Mouse (Mus musculus) ovary, postnatal 36 days (tissue): ENCODE measurements around the gene Uqcr11.

Experiments used
- DNase-seq: peaks from one replicate; pipeline ENCODE4 v3.0.0; 2022; ENCODE audit warnings: low spot score, mixed read lengths

Gene Uqcr11

DNA sequence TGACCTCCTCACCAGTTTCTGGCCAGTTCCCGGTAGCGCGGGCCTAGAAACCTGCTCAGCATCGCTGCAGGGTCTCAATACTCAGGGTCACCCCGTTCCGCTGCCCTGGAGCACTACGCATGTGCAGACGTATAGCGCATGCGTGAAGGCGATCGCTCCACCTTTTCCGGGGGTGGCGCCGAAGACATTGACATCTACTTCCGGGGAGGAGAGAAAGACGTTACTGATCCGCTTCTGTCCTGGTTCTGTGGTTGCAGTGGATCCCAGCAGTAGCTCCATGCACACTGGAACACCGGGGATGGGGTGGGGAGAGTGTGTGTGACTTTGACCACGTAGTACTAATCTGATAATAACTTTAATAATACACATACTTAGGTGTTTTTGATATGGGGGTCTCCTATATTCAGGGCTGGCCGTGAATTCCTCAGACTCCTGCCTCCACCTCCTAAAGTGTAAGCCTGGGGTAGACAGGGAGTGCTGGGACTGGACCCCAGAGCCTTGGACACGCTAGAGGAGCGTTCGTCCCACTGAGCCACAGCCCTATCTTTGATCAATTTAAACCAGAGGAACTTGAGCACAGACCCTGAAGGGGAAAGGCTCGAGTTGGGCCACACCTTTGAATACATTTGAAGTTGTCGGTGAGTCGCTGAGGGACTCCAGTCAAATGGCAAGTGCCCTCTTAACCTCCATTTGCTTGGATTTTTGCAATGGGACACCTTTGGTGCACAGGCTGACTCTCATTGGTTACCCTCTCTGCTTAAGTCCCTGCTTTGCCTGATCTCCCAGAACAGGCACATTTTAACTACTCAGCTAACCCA lies at the start of gene Uqcr11:
TSS of gene Uqcr11 (minus strand) at position 147 of the 818 bp plus-strand sequence.
- DNase-seq, result peak; percentile 92

GRCm38 (mm10) chr10:80455697-80456096 lies 49.1 kb upstream of the Uqcr11 start:
- DNase-seq, result no peak

DNA sequence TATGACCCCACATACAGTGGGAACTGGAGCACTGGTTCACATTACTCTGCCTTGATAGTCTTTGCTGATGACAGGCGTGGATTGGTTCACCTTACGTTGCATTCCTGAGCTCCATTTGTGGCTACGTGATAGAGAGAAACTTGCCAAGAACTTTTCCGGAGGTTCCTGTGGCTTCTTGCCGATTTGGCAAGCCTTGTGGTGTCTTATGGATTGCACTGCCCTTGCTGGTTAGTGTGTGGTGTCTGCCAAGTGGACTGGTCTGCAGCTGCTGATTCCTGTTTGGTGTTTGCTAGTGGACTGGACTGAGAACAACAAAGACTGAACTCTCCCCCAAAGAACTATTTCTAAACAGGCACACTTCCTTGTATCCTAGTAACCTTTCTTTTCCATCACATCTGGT lies 48.2 kb upstream of the Uqcr11 start:
- DNase-seq, result no peak

DNA sequence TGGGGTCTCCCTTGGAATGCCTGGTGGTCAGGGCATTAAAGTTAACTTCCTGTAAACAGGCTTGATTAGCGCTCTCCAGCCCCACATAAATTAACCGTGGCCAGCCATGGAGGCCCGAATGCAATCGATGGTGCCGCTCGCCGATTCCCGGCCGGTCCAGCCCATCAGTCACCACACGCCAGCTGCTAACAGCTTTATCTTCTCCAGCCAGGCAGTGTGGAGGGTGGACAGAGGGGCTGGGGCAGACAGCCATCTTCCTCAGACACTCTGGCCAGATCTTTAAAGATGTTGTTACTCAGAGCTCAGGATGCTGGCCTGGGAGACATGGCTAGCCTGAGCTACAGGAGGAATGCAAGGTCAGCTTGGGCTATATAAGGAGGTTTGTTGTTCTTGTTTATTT lies 47.0 kb upstream of the Uqcr11 start:
- DNase-seq, result no peak

- no peak for DNase-seq
Measured at GRCm38 (mm10) chr10:80450599-80450998, 44.0 kb upstream of the Uqcr11 start.

DNA sequence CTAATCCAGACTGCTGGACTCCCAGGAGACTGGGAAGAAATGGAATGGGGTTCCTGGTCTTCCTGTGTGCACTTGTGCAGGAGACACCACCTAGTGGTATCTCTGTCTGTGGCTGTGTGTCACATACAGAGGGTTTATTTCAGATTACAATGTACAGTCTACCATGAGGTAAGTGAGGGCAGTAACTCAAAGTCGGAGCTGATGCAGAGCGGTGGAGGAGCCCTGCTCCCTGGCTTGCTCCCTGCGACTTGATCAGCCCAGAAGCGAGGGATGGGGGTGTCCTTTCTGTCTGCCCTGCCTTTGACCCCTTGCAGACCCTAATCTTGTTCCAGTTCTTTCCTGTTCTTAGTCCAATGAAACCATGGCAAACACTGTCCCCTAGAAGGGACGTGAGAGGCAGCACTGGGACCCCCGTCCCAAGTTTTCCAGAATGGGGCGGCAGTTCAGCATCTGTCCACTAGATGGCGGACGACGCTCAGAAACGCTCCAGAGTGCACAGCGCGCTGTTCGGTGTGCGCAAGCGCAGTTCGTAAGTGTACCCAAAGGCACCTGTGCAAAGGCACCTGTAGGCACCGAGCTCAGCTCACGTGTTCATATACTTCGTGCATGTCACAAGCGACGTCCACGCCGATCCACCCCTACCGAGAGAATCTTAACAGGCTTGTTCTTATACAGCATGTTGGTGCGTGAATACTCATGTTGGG lies 39.4 kb upstream of the Uqcr11 start:
- DNase-seq, result peak; percentile 74

- DNase-seq, result no peak
Measured at GRCm38 (mm10) chr10:80445052-80445451, 38.4 kb upstream of the Uqcr11 start.

GRCm38 (mm10) chr10:80444339-80445045 lies 37.9 kb upstream of the Uqcr11 start:
- peak; percentile 57 for DNase-seq

- DNase-seq, result no peak
Measured at GRCm38 (mm10) chr10:80443575-80444278, 37.1 kb upstream of the Uqcr11 start.

DNA sequence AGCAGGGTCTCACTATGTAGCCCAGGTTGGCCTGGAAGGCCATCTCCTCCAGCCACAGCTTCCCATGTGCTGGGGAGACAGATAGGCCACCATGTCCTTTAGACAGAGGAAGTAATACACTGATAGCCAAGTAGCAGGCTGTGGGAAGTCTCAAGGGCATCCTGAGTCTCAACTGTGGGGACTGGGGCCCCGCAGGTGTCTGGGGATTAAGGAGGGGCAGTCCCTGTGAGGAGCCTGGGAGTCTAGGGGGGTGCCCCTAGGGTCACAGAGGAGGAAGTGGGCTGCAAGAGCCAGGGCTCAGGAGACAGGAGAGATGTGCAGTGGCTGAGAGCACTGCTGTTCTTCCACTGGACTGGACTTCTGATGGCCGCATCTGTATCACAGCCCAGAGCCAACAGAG lies 36.4 kb upstream of the Uqcr11 start:
- no peak for DNase-seq

DNA sequence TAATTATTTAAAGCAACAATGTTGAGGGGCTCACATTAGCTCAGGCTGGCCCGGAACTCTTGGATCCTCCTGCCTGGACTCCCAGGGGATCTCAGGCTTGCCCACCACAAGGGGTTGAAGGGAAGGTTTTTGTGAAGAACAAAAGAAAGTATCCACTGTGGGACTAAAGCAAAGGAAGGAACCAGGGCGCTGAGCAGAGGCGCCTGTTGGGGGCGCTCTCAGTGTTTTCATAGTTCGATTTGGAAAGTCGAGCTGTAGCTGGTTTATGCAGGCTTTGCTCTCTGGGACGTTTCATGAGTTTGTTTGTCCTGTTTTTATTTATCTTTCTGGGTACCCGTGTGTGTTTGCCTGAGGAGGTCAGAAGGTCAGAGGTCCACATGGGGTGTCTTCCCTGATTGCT lies 35.0 kb upstream of the Uqcr11 start:
- no peak for DNase-seq

- DNase-seq, result no peak
Measured at GRCm38 (mm10) chr10:80440031-80440430, 33.4 kb upstream of the Uqcr11 start.

DNA sequence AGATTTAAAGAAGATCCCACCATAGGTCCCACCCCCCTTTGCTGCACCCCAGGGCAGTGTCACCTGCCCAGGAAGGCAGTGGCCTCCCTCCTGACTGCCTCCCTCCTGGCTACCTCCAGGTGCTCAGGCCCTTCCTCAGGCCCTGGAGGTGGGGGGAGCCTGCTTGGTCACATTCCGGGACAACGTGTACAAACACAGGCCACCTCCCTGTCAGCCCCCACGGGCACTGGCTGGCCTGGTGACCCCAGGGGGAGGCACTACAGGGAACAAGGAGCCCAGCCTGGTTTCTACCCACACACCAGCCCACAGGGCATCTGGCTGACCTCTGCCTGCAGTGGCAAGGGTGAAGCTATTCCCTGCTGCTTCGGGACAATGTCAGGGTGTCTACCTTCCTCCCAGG lies 31.3 kb upstream of the Uqcr11 start:
- DNase-seq, result no peak

- DNase-seq, result no peak
Measured at GRCm38 (mm10) chr10:80436276-80436675, 29.6 kb upstream of the Uqcr11 start.

DNA sequence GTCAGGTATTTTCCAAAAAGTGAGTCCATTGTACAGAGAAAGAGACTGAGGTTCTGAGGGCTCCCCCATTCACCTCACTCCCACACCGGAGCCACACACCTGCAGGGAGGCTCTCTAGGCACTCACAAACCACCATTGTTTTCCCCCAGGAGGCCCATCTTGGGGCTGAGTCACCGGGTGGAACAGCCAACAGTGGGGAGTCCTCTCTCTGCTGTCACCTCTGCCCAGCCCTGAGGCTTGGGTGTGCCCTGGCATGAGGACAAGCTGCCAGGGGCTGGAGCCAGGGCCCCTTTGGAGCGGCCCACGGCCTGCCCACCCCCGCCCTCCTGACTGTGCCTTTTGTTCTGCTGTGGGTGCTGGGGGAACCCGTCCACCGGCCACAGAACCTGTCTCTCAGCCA lies 29.1 kb upstream of the Uqcr11 start:
- DNase-seq, result peak; percentile 39

- DNase-seq, result no peak
Measured at GRCm38 (mm10) chr10:80434823-80435222, 28.2 kb upstream of the Uqcr11 start.

GRCm38 (mm10) chr10:80434233-80434592 lies 27.6 kb upstream of the Uqcr11 start:
- DNase-seq, result no peak

DNA sequence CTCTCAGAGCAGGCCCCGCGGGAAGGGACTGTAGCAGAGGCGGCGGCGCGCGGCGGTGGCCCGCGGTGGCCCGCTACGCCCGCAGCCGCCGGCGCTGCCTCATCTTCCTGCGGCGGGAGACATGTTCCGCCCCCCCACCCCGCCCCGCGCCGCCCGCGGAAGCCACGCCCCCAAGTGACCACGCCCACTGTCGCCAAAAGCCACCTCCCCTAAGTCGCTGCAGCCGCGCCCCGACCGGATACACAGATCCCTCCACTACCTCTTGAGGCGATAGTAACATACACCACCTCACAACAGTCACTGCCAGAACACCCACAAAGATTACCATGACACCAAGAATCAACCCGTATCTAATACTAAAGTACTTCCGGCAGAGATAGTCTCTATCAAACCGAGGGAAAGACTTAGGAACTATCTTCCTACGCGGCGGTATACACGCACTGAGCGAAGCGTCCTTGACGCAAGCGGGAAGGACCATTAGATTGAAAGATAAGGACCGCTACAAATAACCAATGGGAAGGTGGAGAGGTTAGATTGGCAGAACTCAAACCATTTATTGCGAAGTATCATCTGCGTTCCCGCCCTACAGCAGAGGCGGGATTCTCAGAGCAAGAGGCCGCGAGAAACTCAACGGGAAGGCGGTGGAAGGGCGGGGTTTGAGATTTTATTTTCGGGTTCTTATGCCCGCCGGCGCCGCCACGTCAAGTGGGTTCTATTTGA lies 27.0 kb upstream of the Uqcr11 start, which contains the start of gene Tcf3:
TSS of gene Tcf3 (minus strand) at position 135 of the 720 bp plus-strand sequence.
- peak; percentile 92 for DNase-seq

GRCm38 (mm10) chr10:80432936-80433512 lies 26.4 kb upstream of the Uqcr11 start:
- peak; percentile 57 for DNase-seq

- DNase-seq, result no peak
Measured at GRCm38 (mm10) chr10:80432387-80432785, 25.8 kb upstream of the Uqcr11 start.
